Mouse (Mus musculus) CH12.LX (cell line): ENCODE measurements around the gene Ftsj3.

ENCODE experiments used
- CTCF ChIP-seq, 2 experiments: IDR thresholded peaks in 1 of 2; conservative IDR thresholded peaks in 1 of 2; 2 replicates each; pipeline ENCODE4 v1.5.1; 2011 to 2012; ENCODE audit warnings: low read depth in 2 of 2, low read length in 2 of 2, improper control_type of control experiment in 1 of 2, inconsistent platforms in 1 of 2, mild to moderate bottlenecking in 1 of 2, moderate library complexity in 1 of 2
- EP300 ChIP-seq: IDR thresholded peaks from 2 replicates; pipeline ENCODE4 v1.6.1; 2011; ENCODE audit warnings: low read length, improper control_type of control experiment
- IRF4 ChIP-seq: IDR thresholded peaks from 2 replicates; pipeline ENCODE4 v1.6.1; 2014; ENCODE audit warnings: low read depth, mild to moderate bottlenecking, inconsistent platforms, low read length, improper control_type of control experiment
- NELFE ChIP-seq: IDR thresholded peaks from 2 replicates; pipeline ENCODE4 v1.6.1; 2011; ENCODE audit warnings: low read depth, low read length, improper control_type of control experiment
- ZNF384 ChIP-seq: IDR thresholded peaks from 2 replicates; pipeline ENCODE4 v1.6.1; 2012; ENCODE audit warnings: low read depth, low read length, improper control_type of control experiment, inconsistent platforms

- TF ChIP-seq NELFE (no peak), CTCF (conservative IDR thresholded peaks at IDR 0.05 in 1 of 2, IDR thresholded peaks at IDR 0.05 in 1 of 2; ENCODE audit: low read depth in 2 of 2, low read length in 2 of 2) (no peak), EP300 (no peak), IRF4 (no peak), ZNF384 (no peak)
Measured at GRCm38 (mm10) chr11:106215927-106216729, 39.8 kb downstream of the Ftsj3 start, which contains the start of gene Ccdc47.
